Mouse (Mus musculus): ENCODE data around the gene 1700014D04Rik.
"Not testable (repeated sequence)": the region's sequence is repeated elsewhere in the genome, so short reads cannot be mapped to it uniquely, and the experiment has no call there.

1700014D04Rik gene

GRCm38 (mm10) chr13:59746711-59747110 is at the start of gene 1700014D04Rik:
1700014D04Rik (minus strand) TSS chr13:59746752.
- DNase-seq (ENCODE audit: low spot score in 2 of 2) = no peak

GRCm38 (mm10) chr13:59795807-59796465 is 49.4 kb upstream of the 1700014D04Rik start:
- DNase-seq (ENCODE audit: low spot score in 2 of 2) = no peak

GRCm38 (mm10) chr13:59794786-59795185 is 48.2 kb upstream of the 1700014D04Rik start:
- no peak for DNase-seq (ENCODE audit: low spot score in 2 of 2)

- DNase-seq (ENCODE audit: low spot score in 2 of 2) = no peak
Measured at GRCm38 (mm10) chr13:59782145-59782544, 35.6 kb upstream of the 1700014D04Rik start, which contains the start of gene Gm49354. Gm49354 (minus strand) TSS chr13:59782245.

GRCm38 (mm10) chr13:59779744-59780264 is 33.3 kb upstream of the 1700014D04Rik start:
- not testable (repeated sequence) for DNase-seq (ENCODE audit: low spot score in 2 of 2)

GRCm38 (mm10) chr13:59779213-59779612 is 32.7 kb upstream of the 1700014D04Rik start:
- DNase-seq (ENCODE audit: low spot score in 2 of 2) = no peak

GRCm38 (mm10) chr13:59775168-59775567 is 28.6 kb upstream of the 1700014D04Rik start:
- no peak for DNase-seq (ENCODE audit: low spot score in 2 of 2)

GRCm38 (mm10) chr13:59771257-59771656 is 24.7 kb upstream of the 1700014D04Rik start:
- DNase-seq (ENCODE audit: low spot score in 2 of 2) = peak in 1 of 2 experiments; percentile 34

- DNase-seq (ENCODE audit: low spot score in 2 of 2) = no peak
Measured at GRCm38 (mm10) chr13:59770847-59771246, 24.3 kb upstream of the 1700014D04Rik start.

GRCm38 (mm10) chr13:59770164-59770562 is 23.6 kb upstream of the 1700014D04Rik start:
- peak; percentile 65 to 84 for DNase-seq (ENCODE audit: low spot score in 2 of 2)

- peak; percentile 99 to 100 for DNase-seq (ENCODE audit: low spot score in 2 of 2)
Measured at GRCm38 (mm10) chr13:59769296-59770163, 23.0 kb upstream of the 1700014D04Rik start, which contains the start of gene Isca1. Isca1 (minus strand) TSS chr13:59769810.

GRCm38 (mm10) chr13:59768531-59768930 is 22.0 kb upstream of the 1700014D04Rik start:
- DNase-seq (ENCODE audit: low spot score in 2 of 2) = no peak

GRCm38 (mm10) chr13:59766786-59767515 is 20.4 kb upstream of the 1700014D04Rik start:
- no peak for DNase-seq (ENCODE audit: low spot score in 2 of 2)

- no peak for DNase-seq (ENCODE audit: low spot score in 2 of 2)
Measured at GRCm38 (mm10) chr13:59762791-59763190, 16.2 kb upstream of the 1700014D04Rik start.

- DNase-seq (ENCODE audit: low spot score in 2 of 2) = no peak
Measured at GRCm38 (mm10) chr13:59756906-59757305, 10.4 kb upstream of the 1700014D04Rik start.

GRCm38 (mm10) chr13:59750310-59750709 is 3.8 kb upstream of the 1700014D04Rik start:
- no peak for DNase-seq (ENCODE audit: low spot score in 2 of 2)

- no peak for DNase-seq (ENCODE audit: low spot score in 2 of 2)
Measured at GRCm38 (mm10) chr13:59746164-59746563, 388 bp downstream of the 1700014D04Rik start.

GRCm38 (mm10) chr13:59745462-59745861 is 1.1 kb downstream of the 1700014D04Rik start:
- no peak for DNase-seq (ENCODE audit: low spot score in 2 of 2)

GRCm38 (mm10) chr13:59741697-59742096 is 4.9 kb downstream of the 1700014D04Rik start:
- DNase-seq (ENCODE audit: low spot score in 2 of 2) = no peak

GRCm38 (mm10) chr13:59741096-59741495 is 5.5 kb downstream of the 1700014D04Rik start:
- DNase-seq (ENCODE audit: low spot score in 2 of 2) = no peak

- no peak for DNase-seq (ENCODE audit: low spot score in 2 of 2)
Measured at GRCm38 (mm10) chr13:59739397-59739796, 7.2 kb downstream of the 1700014D04Rik start.

GRCm38 (mm10) chr13:59738455-59738854 is 8.1 kb downstream of the 1700014D04Rik start:
- no peak for DNase-seq (ENCODE audit: low spot score in 2 of 2)

All from cerebellum, postnatal 4 days (tissue).